Mouse (Mus musculus) regulatory T cell (primary cell): Measurements from ENCODE around the gene Ces2f.
"Not testable (repeated sequence)": the region's sequence is repeated elsewhere in the genome, so short reads cannot be mapped to it uniquely, and the experiment has no call there.

Experiments used
- in situ Hi-C: fragments of 300-600 bp; cut with MboI, MseI; formaldehyde crosslinking; loops from one replicate; pipeline ENCODE4 v1.15.1; 2025; ENCODE audit warnings: high pct_unique_total_duplicates

Ces2f gene

GRCm38 (mm10) chr8:104947056-104947455, at the start of gene Ces2f:
Ces2f (plus strand) TSS chr8:104947356.
- in situ Hi-C loops = no loop called here

DNA sequence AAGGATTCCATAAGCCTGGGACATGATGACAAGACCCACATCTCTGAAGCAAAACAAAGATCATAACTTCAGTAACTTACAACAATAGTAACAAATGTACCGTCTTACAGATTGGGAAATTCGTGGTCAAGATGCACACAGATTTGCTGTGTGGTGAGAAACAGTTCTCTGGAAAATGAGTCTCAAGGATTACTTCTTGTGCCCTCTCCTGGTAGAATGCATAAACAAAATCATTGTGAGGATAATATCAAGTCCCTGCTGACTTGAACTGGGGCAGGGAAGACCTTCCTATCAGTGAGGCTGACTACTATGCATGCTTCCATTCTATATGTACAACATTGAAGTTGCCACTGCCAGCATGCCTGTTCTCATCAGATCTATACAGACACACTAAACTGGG, 45.4 kb upstream of the Ces2f start:
- in situ Hi-C loops = no loop called here

DNA sequence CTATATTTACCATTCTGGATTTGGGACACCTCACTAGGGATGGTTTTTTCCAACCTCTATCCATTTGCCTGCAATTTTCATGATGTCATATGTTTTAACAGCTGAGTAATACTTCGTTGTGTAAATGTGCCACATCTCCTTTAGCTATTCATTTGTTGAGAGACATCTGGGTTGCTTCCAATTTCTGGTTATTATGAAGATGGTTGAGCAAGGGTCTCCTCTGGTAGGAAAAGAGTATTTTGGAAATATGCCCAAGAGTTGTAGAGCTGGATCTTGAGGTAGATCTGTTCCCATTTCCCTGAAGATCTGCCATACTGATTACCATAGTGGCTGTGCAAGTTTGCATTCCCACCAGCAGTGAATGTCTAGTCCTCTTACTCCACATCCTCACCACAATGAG, 40.0 kb upstream of the Ces2f start:
- in situ Hi-C loops = no loop called here

GRCm38 (mm10) chr8:104909021-104909420, 38.1 kb upstream of the Ces2f start:
- in situ Hi-C loops = not testable (repeated sequence)

GRCm38 (mm10) chr8:104909651-104910050, 37.5 kb upstream of the Ces2f start:
- in situ Hi-C loops = not testable (repeated sequence)

- in situ Hi-C loops = no loop called here
These were observed 21.1 kb upstream of the Ces2f start, which contains the start of gene Ces2e for GRCm38 (mm10) chr8:104925972-104926596. Ces2e (plus strand) TSS chr8:104926260.

- in situ Hi-C loops = no loop called here
These were observed 19.9 kb upstream of the Ces2f start for GRCm38 (mm10) chr8:104927301-104927700.

GRCm38 (mm10) chr8:104944665-104945064, 2.5 kb upstream of the Ces2f start:
- in situ Hi-C loops = no loop called here

DNA sequence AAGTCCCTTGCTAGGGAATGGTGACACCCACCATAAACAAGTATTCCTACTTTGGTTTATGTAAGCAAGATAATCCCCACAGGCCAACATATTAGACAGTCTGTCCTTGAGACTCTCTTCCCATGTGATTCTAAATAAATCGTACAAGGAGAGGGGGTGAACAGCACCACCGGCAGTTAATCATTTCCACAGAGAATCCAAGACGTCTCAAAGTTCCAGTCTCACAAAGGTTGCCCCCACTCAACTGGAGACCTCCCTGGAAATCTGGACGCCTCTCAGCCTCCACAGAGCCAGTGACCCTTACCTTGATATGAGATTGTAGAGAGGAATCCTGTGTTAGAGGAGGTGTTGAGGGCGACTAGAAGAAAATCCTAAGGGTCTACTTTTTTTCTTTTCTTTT, 1.9 kb downstream of the Ces2f start:
- in situ Hi-C loops = no loop called here

DNA sequence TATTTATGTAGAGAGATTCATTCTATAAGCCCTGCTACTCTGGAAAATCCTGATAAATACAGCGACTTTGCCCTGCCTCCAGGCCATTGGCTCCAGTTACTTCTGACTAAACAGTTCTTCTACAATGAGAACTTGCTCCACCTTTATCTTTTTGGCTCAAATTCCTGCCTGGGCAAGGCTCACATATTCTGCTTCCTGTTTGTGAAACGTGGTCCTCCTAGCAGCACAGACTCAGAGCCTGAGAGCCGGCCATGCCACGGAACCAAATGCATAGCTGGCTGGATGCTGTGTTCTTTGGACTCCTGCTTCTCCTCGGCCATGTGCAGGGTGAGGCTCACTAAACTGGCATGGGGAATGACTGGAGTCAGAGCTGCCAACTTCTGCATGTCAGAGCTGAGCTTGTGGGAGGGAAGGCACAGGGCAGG, 14.4 kb downstream of the Ces2f start, which contains the start of gene Ces2g:
Gene Ces2g (plus strand): TSS at position 182 of the 425 bp plus-strand sequence.
- in situ Hi-C loops = no loop called here

DNA sequence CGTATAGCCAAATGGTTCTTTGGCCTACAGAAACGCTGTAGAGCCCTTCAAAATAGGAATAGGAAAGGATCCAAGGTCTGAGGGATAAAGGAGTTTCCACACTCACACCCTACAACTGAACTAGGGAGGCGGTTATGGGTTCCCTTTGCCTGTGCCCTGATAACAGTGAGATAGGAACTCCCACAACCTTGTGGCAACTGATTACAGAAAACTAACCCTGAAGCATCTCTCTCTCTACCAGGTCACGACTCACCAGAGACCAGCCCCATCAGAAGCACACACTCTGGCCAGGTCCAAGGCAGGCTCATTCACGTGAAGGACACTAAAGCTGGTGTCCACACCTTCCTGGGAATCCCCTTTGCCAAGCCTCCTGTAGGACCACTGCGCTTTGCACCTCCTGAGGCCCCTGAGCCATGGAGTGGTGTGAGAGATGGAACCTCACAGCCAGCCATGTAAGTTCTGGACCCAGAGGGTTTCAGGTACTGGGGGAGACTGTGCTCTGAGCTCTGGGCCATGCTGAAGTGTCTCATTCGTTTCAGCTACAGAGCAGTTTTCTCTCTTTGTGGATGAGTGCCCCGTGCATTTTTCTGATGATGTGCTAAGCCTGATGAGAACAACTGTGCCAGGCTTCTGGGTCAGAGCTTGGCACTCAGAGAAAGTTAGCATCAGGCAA, 15.2 kb downstream of the Ces2f start:
- in situ Hi-C loops = no loop called here

DNA sequence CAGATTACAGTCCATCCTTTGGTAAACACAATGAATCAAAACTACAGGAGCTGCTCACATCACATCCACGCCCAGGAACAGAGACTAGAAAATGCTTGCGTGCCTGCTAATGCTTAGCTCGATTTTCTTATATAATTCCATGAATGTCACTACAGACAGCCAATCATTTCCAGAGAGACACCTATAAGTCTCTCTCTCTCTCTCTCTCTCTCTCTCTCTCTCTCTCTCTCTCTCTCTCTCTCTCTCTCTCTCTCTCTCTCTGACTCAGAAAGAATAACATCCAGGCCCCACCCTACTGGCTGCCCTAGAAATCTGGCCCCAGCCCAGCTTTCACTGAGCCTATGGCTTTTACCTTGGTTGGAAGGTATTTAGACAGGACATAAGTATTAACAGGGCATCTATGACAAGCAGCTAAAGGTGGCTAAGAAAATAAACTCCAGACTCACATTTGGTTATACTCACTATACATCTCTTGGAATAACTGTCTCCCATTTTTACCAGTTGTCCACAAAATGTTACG, 16.3 kb downstream of the Ces2f start:
- in situ Hi-C loops = no loop called here

GRCm38 (mm10) chr8:104984126-104984525, 37.0 kb downstream of the Ces2f start:
- in situ Hi-C loops = no loop called here

DNA sequence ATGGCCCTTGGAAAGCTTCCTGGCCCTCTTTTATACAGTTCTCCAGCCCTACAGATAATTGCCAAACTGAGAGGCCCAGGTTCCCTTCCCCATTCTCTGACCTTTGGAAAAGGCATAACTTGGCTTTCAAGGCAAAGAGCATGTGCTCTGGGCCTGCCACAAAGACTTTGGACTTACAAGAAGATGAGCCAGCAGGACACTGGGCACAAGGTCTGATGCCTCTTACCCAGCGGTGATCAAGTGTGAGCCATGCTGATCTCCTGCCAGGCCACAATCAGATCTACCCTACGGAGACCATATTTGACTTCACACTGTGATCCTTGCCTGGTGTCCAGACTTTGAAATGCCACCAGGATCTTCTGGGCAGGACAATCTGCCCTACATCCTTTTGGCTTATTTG, 37.8 kb downstream of the Ces2f start:
- in situ Hi-C loops = no loop called here

GRCm38 (mm10) chr8:104998191-104998590, 51.0 kb downstream of the Ces2f start:
- in situ Hi-C loops = no loop called here

- in situ Hi-C loops = no loop called here
These were observed 52.0 kb downstream of the Ces2f start for GRCm38 (mm10) chr8:104999183-104999582.

DNA sequence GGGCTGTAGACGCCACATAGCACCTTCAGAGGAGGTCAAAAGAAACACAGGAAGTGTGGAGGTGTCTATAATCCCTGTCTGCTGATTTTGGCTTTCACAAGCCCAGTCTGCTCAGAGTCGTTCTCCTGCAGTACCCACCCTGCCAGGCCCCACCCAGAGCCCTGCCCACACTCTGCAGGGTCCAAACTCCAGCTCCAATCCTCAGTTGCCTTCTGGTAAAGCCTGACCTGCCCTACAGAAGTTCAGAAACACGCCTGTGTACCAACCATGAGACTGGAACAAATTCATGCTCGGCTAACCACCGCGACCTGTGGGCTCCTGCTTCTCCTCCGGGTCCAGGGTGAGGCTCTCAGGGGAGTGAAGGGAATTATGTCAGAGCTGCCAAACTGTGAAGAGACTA, 53.4 kb downstream of the Ces2f start, which contains the start of gene Ces2h:
Gene Ces2h (plus strand): TSS at position 268 of the 400 bp plus-strand sequence.
- in situ Hi-C loops = no loop called here
